Mouse (Mus musculus): ENCODE results near the gene Capza2. TPM values are rescaled to one million over a fixed set of nuclear protein-coding genes. Genes with fewer than 3 reads are reported as not detected.

Gene Capza2
- polyA plus RNA-seq (2015; fragmentation: Nextera tagmentation; extraction: Ambion mirVana), result 246 and 251 TPM in 2 replicates

- 84% methylated on average over 7 of the region's 7 CpGs for WGBS
- peak within 1 kb of the TSS; percentile 61 for H3K4me2 ChIP-seq (ENCODE audit: low read length)
- peak within 1 kb of the TSS; percentile 78 for H3K4me3 ChIP-seq (ENCODE audit: low read depth, low read length)
- H3K9me3 ChIP-seq (replicated peaks; ENCODE audit: control insufficient read depth, low read length, poor library complexity, severe bottlenecking), result no peaks in the 10 kb centered on the region
- no peaks in the 10 kb centered on the region for H3K36me3 ChIP-seq (ENCODE audit: control insufficient read depth, insufficient read depth, low read length)
- H3K27ac ChIP-seq (ENCODE audit: low read length), result peak within 1 kb of the TSS; percentile 91
- peak within 1 kb of the TSS; percentile 91 for H3K9ac ChIP-seq (ENCODE audit: low read depth, low read length)
- ATAC-seq, result no peak
- no peaks in the 10 kb centered on the region for H3K27me3 ChIP-seq (ENCODE audit: control insufficient read depth, insufficient read depth, low read depth, low read length)
- H3K4me1 ChIP-seq (ENCODE audit: control insufficient read depth, insufficient read depth, low read length), result peaks cover 13% of the 10 kb centered on the region
Observed at GRCm38 (mm10) chr6:17635615-17636284, at the start of gene Capza2. Gene Capza2 (plus strand): TSS chr6:17636234.

GRCm38 (mm10) chr6:17589049-17589952, 46.7 kb upstream of the Capza2 start:
- Histone ChIP-seq H3K4me2 (ENCODE audit: low read length) (no peak overlapping the region; the same call in 1 of the 2 replicates), H3K9me3 (replicated peaks; ENCODE audit: control insufficient read depth, low read length, poor library complexity, severe bottlenecking) (peaks cover 6% of the 10 kb centered on the region; the same call in 1 of the 2 replicates), H3K27me3 (ENCODE audit: control insufficient read depth, insufficient read depth, low read depth, low read length) (no peaks in the 10 kb centered on the region), H3K36me3 (ENCODE audit: control insufficient read depth, insufficient read depth, low read length) (no peaks in the 10 kb centered on the region), H3K9ac (ENCODE audit: low read depth, low read length) (no peak overlapping the region), H3K4me1 (ENCODE audit: control insufficient read depth, insufficient read depth, low read length) (peaks cover 2% of the 10 kb centered on the region; the same call in 1 of the 2 replicates), H3K4me3 (ENCODE audit: low read depth, low read length) (no peak overlapping the region), H3K27ac (ENCODE audit: low read length) (no peak overlapping the region)
- peak; percentile 91 for ATAC-seq
- 31% methylated on average over 16 of the region's 16 CpGs for WGBS

GRCm38 (mm10) chr6:17589953-17590627, 45.9 kb upstream of the Capza2 start:
- Histone ChIP-seq H3K4me1 (ENCODE audit: control insufficient read depth, insufficient read depth, low read length) (peaks cover 2% of the 10 kb centered on the region; the same call in 1 of the 2 replicates), H3K27ac (ENCODE audit: low read length) (no peak overlapping the region), H3K4me2 (ENCODE audit: low read length) (no peak overlapping the region), H3K9ac (ENCODE audit: low read depth, low read length) (no peak overlapping the region), H3K36me3 (ENCODE audit: control insufficient read depth, insufficient read depth, low read length) (no peaks in the 10 kb centered on the region), H3K4me3 (ENCODE audit: low read depth, low read length) (no peak overlapping the region), H3K9me3 (replicated peaks; ENCODE audit: control insufficient read depth, low read length, poor library complexity, severe bottlenecking) (peaks cover 6% of the 10 kb centered on the region; the same call in 1 of the 2 replicates), H3K27me3 (ENCODE audit: control insufficient read depth, insufficient read depth, low read depth, low read length) (no peaks in the 10 kb centered on the region)
- 59% methylated on average over 8 of the region's 8 CpGs for WGBS
- 0 out of 2 replicates have a peak, but pooled peaks have one; percentile 16 for ATAC-seq

GRCm38 (mm10) chr6:17593971-17594370, 42.1 kb upstream of the Capza2 start:
- Histone ChIP-seq H3K9me3 (replicated peaks; ENCODE audit: control insufficient read depth, low read length, poor library complexity, severe bottlenecking) (peaks cover 6% of the 10 kb centered on the region; the same call in 1 of the 2 replicates), H3K9ac (ENCODE audit: low read depth, low read length) (no peak overlapping the region), H3K4me1 (ENCODE audit: control insufficient read depth, insufficient read depth, low read length) (peaks cover 2% of the 10 kb centered on the region; the same call in 1 of the 2 replicates), H3K36me3 (ENCODE audit: control insufficient read depth, insufficient read depth, low read length) (no peaks in the 10 kb centered on the region), H3K4me2 (ENCODE audit: low read length) (no peak overlapping the region), H3K27ac (ENCODE audit: low read length) (no peak overlapping the region), H3K27me3 (ENCODE audit: control insufficient read depth, insufficient read depth, low read depth, low read length) (no peaks in the 10 kb centered on the region), H3K4me3 (ENCODE audit: low read depth, low read length) (no peak overlapping the region)
- ATAC-seq, result no peak
- 94% methylated on average over 2 of the region's 2 CpGs for WGBS

- no peak for ATAC-seq
- no peak overlapping the region for H3K4me3 ChIP-seq (ENCODE audit: low read depth, low read length)
- no peaks in the 10 kb centered on the region for H3K36me3 ChIP-seq (ENCODE audit: control insufficient read depth, insufficient read depth, low read length)
- H3K9ac ChIP-seq (ENCODE audit: low read depth, low read length), result no peak overlapping the region
- no peak overlapping the region for H3K4me2 ChIP-seq (ENCODE audit: low read length)
- H3K27me3 ChIP-seq (ENCODE audit: control insufficient read depth, insufficient read depth, low read depth, low read length), result no peaks in the 10 kb centered on the region
- H3K9me3 ChIP-seq (replicated peaks; ENCODE audit: control insufficient read depth, low read length, poor library complexity, severe bottlenecking), result peaks cover 6% of the 10 kb centered on the region; the same call in 1 of the 2 replicates
- no peaks in the 10 kb centered on the region for H3K4me1 ChIP-seq (ENCODE audit: control insufficient read depth, insufficient read depth, low read length)
- 86% methylated on average over 11 of the region's 11 CpGs for WGBS
- H3K27ac ChIP-seq (ENCODE audit: low read length), result no peak overlapping the region
Observed at GRCm38 (mm10) chr6:17595712-17596462, 40.1 kb upstream of the Capza2 start.

- Histone ChIP-seq H3K4me1 (ENCODE audit: control insufficient read depth, insufficient read depth, low read length) (no peaks in the 10 kb centered on the region), H3K9me3 (replicated peaks; ENCODE audit: control insufficient read depth, low read length, poor library complexity, severe bottlenecking) (no peaks in the 10 kb centered on the region), H3K4me2 (ENCODE audit: low read length) (no peak overlapping the region), H3K9ac (ENCODE audit: low read depth, low read length) (no peak overlapping the region), H3K36me3 (ENCODE audit: control insufficient read depth, insufficient read depth, low read length) (no peaks in the 10 kb centered on the region), H3K27me3 (ENCODE audit: control insufficient read depth, insufficient read depth, low read depth, low read length) (no peaks in the 10 kb centered on the region), H3K27ac (ENCODE audit: low read length) (no peak overlapping the region), H3K4me3 (ENCODE audit: low read depth, low read length) (no peak overlapping the region)
- WGBS, result 71% methylated on average over 5 of the region's 5 CpGs
- no peak for ATAC-seq
Observed at GRCm38 (mm10) chr6:17599373-17599772, 36.7 kb upstream of the Capza2 start.

- Histone ChIP-seq H3K4me3 (ENCODE audit: low read depth, low read length) (no peak overlapping the region), H3K9me3 (replicated peaks; ENCODE audit: control insufficient read depth, low read length, poor library complexity, severe bottlenecking) (no peaks in the 10 kb centered on the region), H3K27me3 (ENCODE audit: control insufficient read depth, insufficient read depth, low read depth, low read length) (no peaks in the 10 kb centered on the region), H3K9ac (ENCODE audit: low read depth, low read length) (no peak overlapping the region), H3K36me3 (ENCODE audit: control insufficient read depth, insufficient read depth, low read length) (no peaks in the 10 kb centered on the region), H3K4me2 (ENCODE audit: low read length) (no peak overlapping the region), H3K27ac (ENCODE audit: low read length) (no peak overlapping the region), H3K4me1 (ENCODE audit: control insufficient read depth, insufficient read depth, low read length) (no peaks in the 10 kb centered on the region)
- WGBS, result 73% methylated on average over 2 of the region's 2 CpGs
- ATAC-seq, result no peak
Observed at GRCm38 (mm10) chr6:17601526-17601925, 34.5 kb upstream of the Capza2 start.

GRCm38 (mm10) chr6:17606915-17607314, 29.1 kb upstream of the Capza2 start:
- 93% methylated on average over 1 of the region's 1 CpGs for WGBS
- Histone ChIP-seq H3K4me3 (ENCODE audit: low read depth, low read length) (no peak overlapping the region), H3K4me2 (ENCODE audit: low read length) (no peak overlapping the region), H3K4me1 (ENCODE audit: control insufficient read depth, insufficient read depth, low read length) (no peaks in the 10 kb centered on the region), H3K27me3 (ENCODE audit: control insufficient read depth, insufficient read depth, low read depth, low read length) (no peaks in the 10 kb centered on the region), H3K27ac (ENCODE audit: low read length) (no peak overlapping the region), H3K9me3 (replicated peaks; ENCODE audit: control insufficient read depth, low read length, poor library complexity, severe bottlenecking) (no peaks in the 10 kb centered on the region), H3K36me3 (ENCODE audit: control insufficient read depth, insufficient read depth, low read length) (no peaks in the 10 kb centered on the region), H3K9ac (ENCODE audit: low read depth, low read length) (no peak overlapping the region)
- ATAC-seq, result no peak

Data from midbrain, embryonic 16.5 days (tissue).